Mouse (Mus musculus): Measurements from ENCODE around the gene Srp54b.
"Not testable (repeated sequence)": the region's sequence is repeated elsewhere in the genome, so short reads cannot be mapped to it uniquely, and the experiment has no call there.

DNA sequence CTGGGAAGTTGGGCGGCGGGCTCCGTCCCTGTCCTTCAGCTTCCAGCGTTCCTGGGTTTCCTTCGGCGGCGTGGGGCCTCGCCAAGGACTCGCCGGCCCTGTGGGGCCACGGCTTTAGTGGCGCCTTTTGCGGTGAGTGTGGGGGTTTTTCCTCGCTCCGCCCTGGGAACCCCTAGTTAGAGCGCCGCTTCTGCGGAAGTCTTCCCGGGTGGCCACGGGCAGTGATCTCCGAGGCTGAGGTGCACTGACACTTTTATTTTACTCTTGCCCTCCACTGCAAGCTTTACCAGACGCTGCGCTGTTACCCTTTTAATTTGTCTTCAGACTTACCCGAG is 512 bp downstream of the Srp54b start:
- not testable (repeated sequence) for TF ChIP-seq CTCF, EP300 (IDR thresholded peaks at IDR 0.05; ENCODE audit: low read depth)
